Mouse (Mus musculus) kidney, postnatal 0 days (tissue): ENCODE measurements at regions not wholly inside any gene's neighbourhood (a gene's known extent, or its start where the extent isn't known, plus 50 kb on each side); places are given as distances from the start of the nearest gene placed in this dataset.
"Not testable (repeated sequence)": the region's sequence is repeated elsewhere in the genome, so short reads cannot be mapped to it uniquely, and the experiment has no call there.

ENCODE experiments used
- ATAC-seq: fragments of 200-750 bp; cut with Nextera tagmentation; replicated peaks from 2 replicates; pipeline ENCODE4 v1.8.0; 2017; ENCODE audit warnings: low read depth, moderate number of reproducible peaks, moderate TSS enrichment, moderate library complexity; ENCODE audit not compliant: low FRiP score
- DNase-seq: peaks from one replicate; pipeline ENCODE4 v3.0.0-alpha.2; 2016; ENCODE audit warnings: low spot score
- H3K27ac ChIP-seq: fragments of 300-500 bp; sonication (generic); 2 replicates; pipeline ENCODE4 v1.5.1; 2014; ENCODE audit warnings: mild to moderate bottlenecking
- H3K27me3 ChIP-seq: fragments of 300-500 bp; sonication (generic); 2 replicates; pipeline ENCODE4 v1.6.1; 2014; ENCODE audit warnings: low read length, mixed read lengths; ENCODE audit not compliant: insufficient read depth
- H3K36me3 ChIP-seq: fragments of 300-500 bp; sonication (generic); 2 replicates; pipeline ENCODE4 v1.6.1; 2014; ENCODE audit warnings: low read length, mixed read lengths; ENCODE audit not compliant: insufficient read depth
- H3K4me1 ChIP-seq: fragments of 300-500 bp; sonication (generic); replicated peaks from 2 replicates; pipeline ENCODE4 v1.6.1; 2014; ENCODE audit warnings: antibody characterized with exemption, low read length, mixed read lengths; ENCODE audit not compliant: insufficient read depth
- H3K4me2 ChIP-seq: fragments of 300-500 bp; sonication (generic); 2 replicates; pipeline ENCODE4 v1.6.1; 2014; ENCODE audit warnings: mild to moderate bottlenecking, low read length, moderate library complexity, mixed read lengths
- H3K4me3 ChIP-seq: fragments of 300-500 bp; sonication (generic); replicated peaks from 2 replicates; pipeline ENCODE4 v1.5.1; 2014; ENCODE audit warnings: low read depth, low read length
- H3K9ac ChIP-seq: fragments of 300-500 bp; sonication (generic); 2 replicates; pipeline ENCODE4 v1.6.1; 2014; ENCODE audit warnings: low read depth, low read length
- H3K9me3 ChIP-seq: fragments of 300-500 bp; sonication (generic); replicated peaks from 2 replicates; pipeline ENCODE4 v1.6.1; 2016; ENCODE audit warnings: low read length, inconsistent platforms, mixed read lengths
- CTCF ChIP-seq: IDR thresholded peaks from 2 replicates; pipeline ENCODE4 v1.5.1; 2016; ENCODE audit warnings: antibody characterized with exemption, low read depth, mild to moderate bottlenecking, moderate library complexity
- WGBS: fragments of 180-500 bp; shearing (Covaris S2); extraction: QIAGEN DNeasy Blood & Tissue Kit; methylation state at CpG from one replicate; pipeline ENCODE4 v1.1.7; 2014; 5-methylcytosine and 5-hydroxymethylcytosine counted together

DNA sequence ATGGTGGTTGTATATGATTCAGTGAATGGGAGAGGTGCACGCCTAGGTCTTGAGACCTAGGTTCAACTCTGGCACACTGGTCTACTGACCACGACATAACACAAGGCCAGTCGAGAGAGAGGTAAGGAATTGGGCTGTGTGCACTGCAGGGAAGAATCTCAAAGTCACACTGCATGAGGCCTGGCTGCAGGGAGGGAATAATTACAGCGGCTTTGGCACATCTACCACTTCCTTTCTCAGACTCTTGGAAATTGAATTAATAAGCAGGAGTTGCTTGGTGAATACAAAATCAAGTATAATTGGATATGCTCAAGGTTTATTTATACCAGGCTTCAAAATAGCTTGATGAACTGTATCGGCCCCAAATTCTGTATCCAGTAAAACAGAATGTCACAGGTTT, 93.9 kb upstream of the Vldlr start:
- no peak for TF ChIP-seq CTCF
- WGBS = 87% methylated on average over 5 of the region's 5 CpGs
- Histone ChIP-seq H3K9ac (no peak overlapping the region), H3K4me2 (no peak overlapping the region), H3K36me3 (no peaks in the 10 kb centered on the region), H3K27ac (no peak overlapping the region), H3K27me3 (no peaks in the 10 kb centered on the region), H3K9me3 (no peaks in the 10 kb centered on the region), H3K4me3 (no peak overlapping the region), H3K4me1 (0 out of 2 replicates have a peak, but pooled peaks cover 2% of the 10 kb centered on the region)
- no peak for DNase-seq
- ATAC-seq = no peak

DNA sequence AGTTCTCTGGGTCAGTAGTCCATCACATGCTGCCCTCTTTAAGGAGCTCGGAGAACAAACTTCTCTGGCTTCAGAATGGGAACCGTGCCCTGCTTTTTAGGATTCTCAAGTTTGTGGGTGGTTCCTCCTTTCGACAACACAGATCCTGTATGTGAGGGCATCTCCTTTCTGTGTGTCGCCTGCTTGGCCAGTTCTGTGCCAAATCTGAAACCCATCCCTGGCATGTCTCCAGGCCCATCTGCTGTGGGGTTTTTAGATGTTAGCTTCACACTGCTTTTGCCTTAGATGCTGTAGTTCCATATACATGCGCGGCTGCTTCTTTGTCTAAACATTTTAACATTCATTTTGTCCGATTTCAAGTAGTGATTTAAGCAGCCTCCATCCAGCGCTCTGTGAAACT, 93.0 kb upstream of the Vldlr start:
- TF ChIP-seq CTCF = no peak
- Histone ChIP-seq H3K4me3 (no peak overlapping the region), H3K27ac (no peak overlapping the region), H3K36me3 (no peaks in the 10 kb centered on the region), H3K4me1 (0 out of 2 replicates have a peak, but pooled peaks cover 2% of the 10 kb centered on the region), H3K9me3 (no peaks in the 10 kb centered on the region), H3K4me2 (0 out of 2 replicates have a peak overlapping the region, but pooled peaks have one; percentile 7), H3K27me3 (no peaks in the 10 kb centered on the region), H3K9ac (no peak overlapping the region)
- ATAC-seq = no peak
- peak; percentile 15 for DNase-seq
- 51% methylated on average over 8 of the region's 8 CpGs for WGBS

DNA sequence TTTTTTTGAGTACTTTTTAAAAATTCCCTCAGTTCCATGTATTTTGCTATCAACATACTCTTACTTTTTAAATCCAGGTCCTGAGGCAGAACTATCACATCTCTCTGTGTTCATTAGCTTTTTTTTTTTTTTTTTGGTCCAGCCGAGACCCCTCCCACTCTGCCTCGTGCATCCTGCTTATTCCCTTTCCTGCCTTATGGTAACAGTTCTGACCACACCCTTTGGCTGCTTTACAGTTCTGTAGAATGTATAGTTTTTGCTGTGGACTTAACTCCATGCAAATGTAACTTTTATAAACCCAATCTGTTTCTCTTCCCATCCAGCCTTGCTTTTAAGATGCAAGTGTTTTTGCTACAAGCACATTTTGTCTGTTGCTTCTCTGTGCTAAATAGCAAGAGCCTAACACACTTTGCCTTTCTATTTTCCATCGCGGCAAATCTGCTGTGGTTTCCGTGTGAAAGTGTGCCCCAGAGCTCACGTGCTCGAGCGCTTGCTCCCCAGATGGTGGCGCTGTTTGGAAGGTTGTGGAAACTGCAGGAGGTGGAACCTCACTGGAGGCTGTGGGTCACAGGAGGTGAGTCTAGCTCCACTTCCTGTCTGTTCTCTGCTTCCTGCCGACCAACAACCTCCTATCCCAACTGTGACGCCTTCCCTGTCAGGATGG, 92.3 kb upstream of the Vldlr start:
- WGBS = 57% methylated on average over 11 of the region's 11 CpGs
- H3K4me2 ChIP-seq = 0 out of 2 replicates have a peak overlapping the region, but pooled peaks have one; percentile 7

DNA sequence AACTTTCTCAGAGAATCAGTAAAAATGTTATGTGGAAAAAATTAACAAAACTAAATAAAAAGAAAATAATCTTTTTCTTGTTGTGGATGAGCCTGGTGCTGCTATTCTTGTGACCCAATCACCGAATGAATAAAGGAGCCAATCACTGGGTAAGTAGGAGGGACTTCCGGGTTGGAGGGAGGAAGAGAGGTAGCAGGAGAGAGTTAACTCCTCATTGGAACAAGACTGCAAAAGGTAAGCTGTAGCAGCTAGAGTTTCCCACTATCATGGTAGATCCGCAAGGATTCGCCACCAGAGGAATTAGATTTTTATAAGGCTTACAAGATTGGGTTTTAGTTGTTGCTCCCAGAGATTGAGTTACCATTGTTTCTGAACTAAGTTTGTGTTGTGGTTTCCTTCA, 87.8 kb upstream of the Vldlr start:
- H3K27me3 ChIP-seq, H3K9me3 ChIP-seq, H3K4me1 ChIP-seq, ATAC-seq, DNase-seq, H3K9ac ChIP-seq, H3K4me2 ChIP-seq, H3K36me3 ChIP-seq, H3K4me3 ChIP-seq, H3K27ac ChIP-seq: not testable (repeated sequence)
- 89% methylated on average over 4 of the region's 4 CpGs for WGBS

More for the DNA sequence above, 92.3 kb upstream of the Vldlr start:
- Histone ChIP-seq H3K9me3 (no peaks in the 10 kb centered on the region), H3K27me3 (no peaks in the 10 kb centered on the region), H3K9ac (no peak overlapping the region), H3K4me1 (0 out of 2 replicates have a peak, but pooled peaks cover 2% of the 10 kb centered on the region), H3K4me3 (no peak overlapping the region), H3K27ac (no peak overlapping the region), H3K36me3 (no peaks in the 10 kb centered on the region)
- DNase-seq (peak; percentile 53), ATAC-seq (no peak; the same call in 1 of the 2 replicates)
- TF ChIP-seq CTCF = peak; percentile 69

DNA sequence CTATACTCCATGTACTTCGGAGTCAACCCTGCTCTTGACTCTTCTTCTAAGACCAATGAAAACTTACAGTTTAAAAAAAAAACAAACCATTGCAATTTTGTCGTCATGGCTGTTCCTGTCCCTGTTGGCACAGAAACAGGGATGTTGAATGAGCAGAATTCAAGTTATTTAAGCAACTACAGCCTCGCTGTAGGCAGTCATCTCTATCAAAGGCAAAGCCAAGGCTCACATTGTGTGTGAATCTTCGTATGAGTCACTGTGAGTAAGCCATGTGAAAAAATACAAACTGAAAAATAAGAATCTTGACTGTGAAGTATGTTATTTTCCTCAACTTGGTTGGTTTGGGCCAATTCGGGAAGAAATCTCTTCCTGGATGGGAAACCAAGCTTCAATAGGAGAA, 81.9 kb upstream of the Vldlr start:
- TF ChIP-seq CTCF = no peak
- WGBS = 86% methylated on average over 5 of the region's 5 CpGs
- H3K9me3 ChIP-seq = no peaks in the 10 kb centered on the region

DNA sequence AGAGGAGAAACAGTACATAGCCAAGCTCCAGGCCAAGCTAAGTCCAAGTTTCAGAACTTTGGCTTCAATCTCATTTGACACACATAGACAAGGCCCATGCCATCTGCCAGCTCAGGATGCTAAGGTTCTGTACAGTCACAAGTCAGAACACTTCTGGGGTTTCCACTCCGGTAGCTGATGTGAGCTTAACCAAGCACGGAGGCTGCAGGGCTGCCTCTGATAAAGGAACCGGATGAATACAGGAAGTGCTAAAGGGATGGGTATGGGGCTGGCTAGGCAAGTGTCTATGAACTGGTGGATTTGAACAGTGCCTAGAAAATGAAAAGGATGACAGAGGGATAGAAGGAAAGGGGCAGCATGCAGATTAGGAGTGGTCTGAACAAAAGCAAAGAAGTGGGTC, 75.4 kb upstream of the Vldlr start:
- no peak overlapping the region for H3K9ac ChIP-seq
- H3K4me3 ChIP-seq = no peak overlapping the region
- no peak for ATAC-seq
- H3K27me3 ChIP-seq = no peaks in the 10 kb centered on the region
- H3K9me3 ChIP-seq = no peaks in the 10 kb centered on the region
- H3K4me2 ChIP-seq = no peak overlapping the region
- no peaks in the 10 kb centered on the region for H3K36me3 ChIP-seq
- TF ChIP-seq CTCF = no peak
- H3K4me1 ChIP-seq = no peaks in the 10 kb centered on the region
- H3K27ac ChIP-seq = no peak overlapping the region
- WGBS = 54% methylated on average over 3 of the region's 3 CpGs
- no peak for DNase-seq

More for the DNA sequence above, 81.9 kb upstream of the Vldlr start:
- ATAC-seq (no peak), DNase-seq (no peak)
- Histone ChIP-seq H3K27ac (no peak overlapping the region), H3K36me3 (no peaks in the 10 kb centered on the region), H3K4me3 (no peak overlapping the region), H3K4me1 (no peaks in the 10 kb centered on the region), H3K9ac (no peak overlapping the region), H3K27me3 (no peaks in the 10 kb centered on the region), H3K4me2 (no peak overlapping the region)

DNA sequence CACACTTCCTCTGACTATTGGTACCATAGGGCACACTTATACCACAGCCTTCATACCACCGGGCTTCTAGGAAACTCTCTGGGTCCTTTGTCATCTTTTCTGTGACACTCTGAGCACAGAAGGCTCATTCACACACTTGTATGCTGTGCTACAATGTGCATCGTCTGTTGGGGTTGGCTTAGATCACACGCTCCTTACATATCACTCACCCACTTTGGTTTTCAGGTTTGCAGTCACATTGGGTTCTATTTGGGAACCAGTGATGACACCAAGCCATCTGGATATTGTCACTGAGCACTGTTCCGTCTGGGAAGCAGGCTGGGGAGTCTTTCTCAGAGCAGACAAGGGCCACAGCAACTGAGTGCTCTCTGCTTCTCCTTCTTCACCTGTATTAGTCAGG, 74.1 kb upstream of the Vldlr start:
- no peak for TF ChIP-seq CTCF
- no peak for ATAC-seq
- Histone ChIP-seq H3K36me3 (no peaks in the 10 kb centered on the region), H3K4me3 (no peak overlapping the region), H3K9me3 (no peaks in the 10 kb centered on the region), H3K4me2 (no peak overlapping the region), H3K27ac (no peak overlapping the region), H3K9ac (no peak overlapping the region), H3K4me1 (no peaks in the 10 kb centered on the region), H3K27me3 (no peaks in the 10 kb centered on the region)
- DNase-seq = no peak
- 93% methylated on average over 4 of the region's 4 CpGs for WGBS
